Mouse (Mus musculus) C2C12 (cell line): ENCODE results near the gene Psmb9.

Experiments used
- CEBPB ChIP-seq: IDR thresholded peaks from one replicate; pipeline ENCODE4 v1.6.1; 2011; ENCODE audit warnings: low read depth, mild to moderate bottlenecking, control low read depth, moderate library complexity
- CTCF ChIP-seq: IDR thresholded peaks from one replicate; pipeline ENCODE4 v1.5.1; 2011; ENCODE audit not compliant: control insufficient read depth, insufficient read depth, insufficient read length
- FOSL1 ChIP-seq: IDR thresholded peaks from one replicate; pipeline ENCODE4 v1.8.0; 2011; ENCODE audit warnings: mild to moderate bottlenecking, low read length; ENCODE audit not compliant: poor library complexity, insufficient read depth, severe bottlenecking
- MAX ChIP-seq: IDR thresholded peaks from one replicate; pipeline ENCODE4 v1.6.1; 2011; ENCODE audit warnings: mild to moderate bottlenecking, control low read depth
- MYOD1 ChIP-seq: IDR thresholded peaks from one replicate; pipeline ENCODE4 v1.6.1; 2011; ENCODE audit warnings: low read depth; ENCODE audit not compliant: control insufficient read depth, insufficient read length
- MYOG ChIP-seq: IDR thresholded peaks from one replicate; pipeline ENCODE4 v1.6.1; 2011; ENCODE audit not compliant: control insufficient read depth, insufficient read length; ENCODE audit errors: extremely low read depth
- USF1 ChIP-seq: IDR thresholded peaks from one replicate; pipeline ENCODE4 v1.6.1; 2011; ENCODE audit warnings: low read depth, mild to moderate bottlenecking, control low read depth, moderate library complexity

- TF ChIP-seq MAX = no peak
- TF ChIP-seq MYOG = no peak
- no peak for TF ChIP-seq CTCF
- no peak for TF ChIP-seq FOSL1
- no peak for TF ChIP-seq USF1
- no peak for TF ChIP-seq CEBPB
- no peak for TF ChIP-seq MYOD1
Observed at GRCm38 (mm10) chr17:34207456-34207855, 19.9 kb upstream of the Psmb9 start.
